Mouse (Mus musculus): ENCODE results near the gene Polr2e. TPM values are rescaled to one million over a fixed set of nuclear protein-coding genes. Genes with fewer than 3 reads are reported as not detected.

Gene Polr2e
- polyA plus RNA-seq, 1 experiment, result 205 TPM

GRCm38 (mm10) chr10:80036832-80037231 is 2.8 kb downstream of the Polr2e start:
- no peak for DNase-seq (ENCODE audit: extremely low spot score in 1 of 2, low spot score in 1 of 2)

- DNase-seq (ENCODE audit: extremely low spot score in 1 of 2, low spot score in 1 of 2), result no peak
Measured at GRCm38 (mm10) chr10:80035686-80036085, 3.9 kb downstream of the Polr2e start.

- DNase-seq (ENCODE audit: extremely low spot score in 1 of 2, low spot score in 1 of 2), result no peak
Measured at GRCm38 (mm10) chr10:80035148-80035547, 4.4 kb downstream of the Polr2e start.

GRCm38 (mm10) chr10:80033511-80034391 is 5.8 kb downstream of the Polr2e start:
- DNase-seq (ENCODE audit: extremely low spot score in 1 of 2, low spot score in 1 of 2), result peak in 1 of 2 experiments; percentile 50

DNA sequence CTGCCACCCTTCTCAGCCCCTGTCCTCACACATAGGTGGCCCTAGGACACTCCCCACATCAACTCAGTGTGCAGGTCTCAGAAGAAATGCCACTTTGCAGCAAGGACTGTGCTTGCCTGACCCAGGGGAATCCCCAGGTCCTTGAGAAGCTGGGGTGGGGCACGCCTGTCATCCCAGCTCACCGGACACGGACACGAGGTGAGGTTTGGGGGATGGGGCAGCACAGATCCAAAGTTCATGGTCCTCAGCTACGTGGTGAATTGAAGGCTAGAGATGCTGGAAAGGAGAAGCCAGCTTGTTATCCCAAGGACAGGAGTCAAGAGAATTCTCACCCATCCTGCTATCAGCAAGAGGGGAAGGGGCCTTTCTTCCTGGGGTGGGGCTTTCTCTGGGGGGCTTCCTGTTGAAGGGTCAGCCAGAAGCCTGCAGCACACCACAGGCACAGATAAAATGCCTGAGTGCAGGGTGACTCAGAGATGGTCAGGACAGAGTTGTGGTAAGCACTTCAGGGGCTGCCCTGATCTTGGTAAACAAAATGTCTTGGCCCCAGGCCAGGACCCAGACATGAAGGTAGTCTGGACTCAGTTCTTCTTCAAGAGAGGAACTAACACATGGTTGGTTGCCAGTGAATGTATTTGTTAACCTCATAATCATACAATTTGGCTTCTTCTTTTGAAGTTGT is 6.7 kb downstream of the Polr2e start:
- DNase-seq (ENCODE audit: extremely low spot score in 1 of 2, low spot score in 1 of 2), result no peak

DNA sequence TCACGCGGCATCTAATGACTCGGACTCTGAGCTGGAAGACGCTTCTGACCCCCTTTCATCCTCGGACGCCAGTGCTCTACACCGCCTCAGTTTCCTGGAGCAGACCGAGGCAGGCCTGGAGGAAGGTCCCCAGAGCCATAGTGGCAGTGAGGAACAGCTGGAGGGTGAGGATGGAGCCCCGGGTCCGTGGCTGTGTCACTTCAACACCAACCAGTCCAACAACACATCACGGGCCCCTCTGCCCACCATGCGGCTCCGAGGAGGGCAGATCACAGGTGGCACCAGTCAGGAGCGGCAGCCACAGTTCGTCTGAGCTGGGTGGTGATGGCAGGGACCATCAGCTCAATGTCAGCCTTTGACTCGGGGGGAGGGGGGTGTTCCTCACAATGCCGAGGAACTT is 8.9 kb downstream of the Polr2e start:
- DNase-seq (ENCODE audit: extremely low spot score in 1 of 2, low spot score in 1 of 2), result no peak

DNA sequence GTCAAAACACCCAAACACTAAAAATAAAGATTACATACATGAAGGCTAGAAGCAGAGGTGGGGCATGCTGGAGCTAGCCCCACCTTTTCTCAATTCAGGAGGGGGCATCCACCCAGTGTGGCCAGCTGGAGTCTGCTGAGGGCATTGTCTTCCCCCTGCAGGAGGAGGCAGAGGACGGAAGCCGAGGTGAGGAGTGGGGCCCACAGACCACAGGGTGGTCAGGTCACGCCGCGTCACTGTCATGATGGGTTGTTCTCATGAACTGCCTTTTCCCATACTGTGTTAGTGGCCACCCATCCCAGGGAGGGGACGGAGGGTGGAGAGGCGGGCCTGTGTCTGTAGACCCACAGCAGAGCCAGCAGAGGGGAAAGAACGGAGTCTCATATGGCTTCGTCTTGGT is 9.4 kb downstream of the Polr2e start:
- no peak for DNase-seq (ENCODE audit: extremely low spot score in 1 of 2, low spot score in 1 of 2)

- DNase-seq (ENCODE audit: extremely low spot score in 1 of 2, low spot score in 1 of 2), result no peak
Measured at GRCm38 (mm10) chr10:80028521-80028846, 11.1 kb downstream of the Polr2e start.

DNA sequence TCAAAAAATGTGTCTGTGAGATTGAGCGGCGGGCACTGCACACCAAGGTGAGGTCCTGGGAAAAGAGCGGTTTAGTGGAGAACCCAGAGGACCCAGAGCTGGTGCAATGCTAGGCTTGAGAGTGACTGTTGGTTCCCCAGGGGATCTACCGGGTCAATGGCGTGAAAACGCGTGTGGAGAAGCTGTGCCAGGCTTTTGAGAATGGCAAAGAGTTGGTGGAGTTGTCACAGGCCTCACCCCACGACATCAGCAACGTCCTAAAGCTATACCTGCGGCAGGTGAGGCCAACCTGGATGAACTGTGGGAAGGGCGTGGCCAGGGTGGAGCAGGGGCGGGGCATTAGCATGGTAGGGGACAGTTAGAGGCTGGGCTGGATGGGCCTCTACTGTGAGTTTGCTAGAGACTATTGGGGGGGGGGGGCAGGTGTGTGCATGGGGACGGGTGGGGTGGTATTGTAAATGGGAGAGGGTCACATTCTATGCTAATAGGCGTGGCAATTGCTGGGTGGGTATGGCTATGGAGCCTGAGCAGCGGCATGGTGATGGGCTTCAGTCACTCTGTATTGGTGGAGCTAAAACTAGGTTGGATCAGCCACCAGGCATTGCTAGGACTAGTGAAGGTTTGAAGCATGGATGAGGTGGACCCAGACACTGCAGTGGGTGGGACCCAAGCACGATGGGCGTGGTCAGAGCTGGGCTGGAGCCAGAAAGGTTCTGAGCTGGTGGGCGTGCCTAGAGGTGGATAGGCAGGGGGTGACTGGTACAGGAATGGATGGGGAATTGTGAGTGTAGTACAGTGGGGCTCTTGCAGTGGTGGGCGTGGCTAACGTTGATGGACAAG is 11.7 kb downstream of the Polr2e start:
- DNase-seq (ENCODE audit: extremely low spot score in 1 of 2, low spot score in 1 of 2), result no peak

GRCm38 (mm10) chr10:80025889-80026288 is 13.7 kb downstream of the Polr2e start:
- no peak for DNase-seq (ENCODE audit: extremely low spot score in 1 of 2, low spot score in 1 of 2)

GRCm38 (mm10) chr10:80025463-80025862 is 14.1 kb downstream of the Polr2e start:
- no peak for DNase-seq (ENCODE audit: extremely low spot score in 1 of 2, low spot score in 1 of 2)

GRCm38 (mm10) chr10:80025044-80025347 is 14.6 kb downstream of the Polr2e start:
- no peak for DNase-seq (ENCODE audit: extremely low spot score in 1 of 2, low spot score in 1 of 2)

GRCm38 (mm10) chr10:80024229-80025043 is 15.2 kb downstream of the Polr2e start:
- no peak for DNase-seq (ENCODE audit: extremely low spot score in 1 of 2, low spot score in 1 of 2)

DNA sequence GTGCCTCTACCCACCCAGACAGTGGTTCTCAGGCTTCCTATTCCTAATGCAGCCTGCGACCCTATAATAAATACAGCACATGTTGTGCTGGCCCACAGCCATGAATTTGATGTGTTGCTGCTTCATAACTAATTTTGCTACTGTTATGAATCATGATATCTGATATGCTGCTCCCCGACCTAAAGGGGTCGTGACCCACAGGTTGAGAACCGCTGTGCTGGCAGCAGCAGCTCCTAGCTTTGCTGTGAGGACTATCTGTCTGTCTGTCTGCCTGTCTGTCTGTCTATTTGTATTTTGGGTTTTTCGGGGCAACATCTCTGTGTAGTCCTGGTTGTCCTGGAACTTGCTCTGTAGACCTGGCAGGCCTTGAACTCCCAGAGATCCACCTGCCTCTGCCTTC is 15.8 kb downstream of the Polr2e start:
- DNase-seq (ENCODE audit: extremely low spot score in 1 of 2, low spot score in 1 of 2), result no peak

DNA sequence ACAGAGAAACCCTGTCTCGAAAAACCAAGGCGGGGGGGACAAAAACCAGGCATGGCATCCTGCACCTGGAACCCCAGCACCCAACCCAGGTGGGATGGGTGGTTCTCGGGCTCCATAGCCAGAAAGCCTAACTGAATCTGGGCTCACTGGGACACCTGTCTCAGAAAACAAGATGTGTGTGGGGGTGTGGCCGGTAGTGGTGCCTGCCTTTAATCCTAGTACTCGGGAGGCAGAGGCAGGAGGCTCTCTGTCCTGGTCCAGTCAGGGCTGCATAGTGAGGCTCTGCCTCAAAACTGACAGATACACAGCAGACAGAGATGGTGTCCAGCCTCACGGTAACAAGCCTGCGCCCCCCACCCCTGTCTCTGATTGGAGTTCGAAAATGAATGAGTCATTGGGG is 16.8 kb downstream of the Polr2e start:
- DNase-seq (ENCODE audit: extremely low spot score in 1 of 2, low spot score in 1 of 2), result no peak

DNA sequence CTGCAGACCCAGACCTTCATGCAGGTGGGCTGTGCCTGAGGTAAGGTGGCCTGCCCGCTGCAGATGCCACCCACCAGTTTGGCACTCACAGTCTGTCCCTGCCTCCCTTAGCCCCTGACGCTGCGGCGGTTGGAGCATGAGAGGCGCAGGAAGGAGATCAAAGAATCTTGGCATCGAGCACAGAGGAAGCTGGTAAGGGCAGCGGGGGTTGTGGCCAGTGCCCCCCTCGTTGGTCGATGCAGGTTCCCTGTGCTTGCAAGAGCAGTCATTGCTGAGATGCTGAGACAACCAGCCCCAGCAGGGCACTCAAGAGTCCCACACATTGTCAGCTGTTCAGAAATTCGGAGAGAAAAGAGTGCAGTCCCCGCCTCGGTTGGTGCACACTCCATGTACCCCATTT is 17.4 kb downstream of the Polr2e start:
- no peak for DNase-seq (ENCODE audit: extremely low spot score in 1 of 2, low spot score in 1 of 2)

- DNase-seq (ENCODE audit: extremely low spot score in 1 of 2, low spot score in 1 of 2), result no peak
Measured at GRCm38 (mm10) chr10:80021320-80021641, 18.3 kb downstream of the Polr2e start.

GRCm38 (mm10) chr10:80020603-80021319 is 18.8 kb downstream of the Polr2e start:
- DNase-seq (ENCODE audit: extremely low spot score in 1 of 2, low spot score in 1 of 2), result no peak

DNA sequence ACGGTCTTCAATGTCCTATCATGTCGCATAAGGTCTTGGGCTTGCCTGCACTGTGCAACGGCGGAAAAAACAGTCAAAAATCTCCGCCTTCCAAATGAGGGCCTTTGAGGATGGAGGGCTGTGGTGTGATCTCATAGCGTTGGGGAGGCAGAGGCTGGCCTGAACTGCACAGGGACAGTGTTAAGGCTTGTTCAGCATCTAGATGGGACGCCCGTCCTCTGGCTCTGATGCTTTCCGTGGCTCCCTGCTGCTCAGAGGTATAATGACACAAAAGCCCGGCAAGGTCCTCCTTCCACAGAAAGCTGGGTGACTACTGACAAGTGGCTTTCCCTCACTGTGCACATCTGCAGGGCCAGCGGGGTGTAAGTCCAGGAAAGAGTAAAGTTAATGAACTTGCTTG is 19.4 kb downstream of the Polr2e start:
- DNase-seq (ENCODE audit: extremely low spot score in 1 of 2, low spot score in 1 of 2), result no peak

- no peak for DNase-seq (ENCODE audit: extremely low spot score in 1 of 2, low spot score in 1 of 2)
Measured at GRCm38 (mm10) chr10:80019471-80020131, 20.0 kb downstream of the Polr2e start.

All from frontal cortex, adult 2 months (tissue).